Mouse (Mus musculus): ENCODE measurements around the gene Usb1. TPM values are rescaled to one million over a fixed set of nuclear protein-coding genes. Genes with fewer than 3 reads are reported as not detected.
"Not testable (repeated sequence)": the region's sequence is repeated elsewhere in the genome, so short reads cannot be mapped to it uniquely, and the experiment has no call there.

Usb1 gene
- total RNA-seq, 2 experiments from 2014 or later: 17.9 to 22.2 TPM

GRCm38 (mm10) chr8:95369581-95370326 lies 37.7 kb downstream of the Usb1 start:
- no peak for DNase-seq (ENCODE audit: low spot score in 2 of 2)

GRCm38 (mm10) chr8:95373389-95374002 lies 41.4 kb downstream of the Usb1 start:
- DNase-seq (ENCODE audit: low spot score in 2 of 2): no peak

- no peak for DNase-seq (ENCODE audit: low spot score in 2 of 2)
Observed at GRCm38 (mm10) chr8:95374429-95374828, 42.3 kb downstream of the Usb1 start.

- no peak for DNase-seq (ENCODE audit: low spot score in 2 of 2)
Observed at GRCm38 (mm10) chr8:95375374-95375930, 43.4 kb downstream of the Usb1 start.

- no peak for DNase-seq (ENCODE audit: low spot score in 2 of 2)
Observed at GRCm38 (mm10) chr8:95376309-95376999, 44.4 kb downstream of the Usb1 start.

- DNase-seq (ENCODE audit: low spot score in 2 of 2): no peak
Observed at GRCm38 (mm10) chr8:95377101-95377500, 45.0 kb downstream of the Usb1 start.

- DNase-seq (ENCODE audit: low spot score in 2 of 2): no peak
Observed at GRCm38 (mm10) chr8:95377863-95378291, 45.8 kb downstream of the Usb1 start.

GRCm38 (mm10) chr8:95378928-95379327 lies 46.8 kb downstream of the Usb1 start:
- not testable (repeated sequence) for DNase-seq (ENCODE audit: low spot score in 2 of 2)

GRCm38 (mm10) chr8:95380953-95381352 lies 48.9 kb downstream of the Usb1 start:
- DNase-seq (ENCODE audit: low spot score in 2 of 2): no peak

GRCm38 (mm10) chr8:95381595-95381994 lies 49.5 kb downstream of the Usb1 start:
- DNase-seq (ENCODE audit: low spot score in 2 of 2): no peak

- no peak for DNase-seq (ENCODE audit: low spot score in 2 of 2)
Observed at GRCm38 (mm10) chr8:95384501-95384900, 52.4 kb downstream of the Usb1 start.

- no peak for DNase-seq (ENCODE audit: low spot score in 2 of 2)
Observed at GRCm38 (mm10) chr8:95386037-95386436, 54.0 kb downstream of the Usb1 start.

- DNase-seq (ENCODE audit: low spot score in 2 of 2): no peak
Observed at GRCm38 (mm10) chr8:95387221-95387620, 55.1 kb downstream of the Usb1 start.

GRCm38 (mm10) chr8:95387936-95388335 lies 55.9 kb downstream of the Usb1 start:
- no peak for DNase-seq (ENCODE audit: low spot score in 2 of 2)

GRCm38 (mm10) chr8:95390312-95390711 lies 58.2 kb downstream of the Usb1 start:
- no peak for DNase-seq (ENCODE audit: low spot score in 2 of 2)

- DNase-seq (ENCODE audit: low spot score in 2 of 2): no peak
Observed at GRCm38 (mm10) chr8:95391101-95391500, 59.0 kb downstream of the Usb1 start.

- no peak for DNase-seq (ENCODE audit: low spot score in 2 of 2)
Observed at GRCm38 (mm10) chr8:95392604-95393003, 60.5 kb downstream of the Usb1 start.

- no peak for DNase-seq (ENCODE audit: low spot score in 2 of 2)
Observed at GRCm38 (mm10) chr8:95395186-95395918, 63.3 kb downstream of the Usb1 start.

- DNase-seq (ENCODE audit: low spot score in 2 of 2): no peak
Observed at GRCm38 (mm10) chr8:95396752-95397151, 64.7 kb downstream of the Usb1 start.
